Mouse (Mus musculus) neural tube, embryonic 11.5 days (tissue): Measurements from ENCODE around the gene Rab31. TPM values are rescaled to one million over a fixed set of nuclear protein-coding genes. Genes with fewer than 3 reads are reported as not detected.

Experiments used
- ATAC-seq: fragments of 200-750 bp; cut with Nextera tagmentation; 2 replicates; pipeline ENCODE4 v1.8.0; 2017; ENCODE audit warnings: moderate number of reproducible peaks, mild to moderate bottlenecking, moderate TSS enrichment, moderate library complexity; ENCODE audit not compliant: insufficient read depth, low FRiP score, low TSS enrichment
- DNase-seq: peaks from one replicate; pipeline ENCODE4 v3.0.0-alpha.2; 2015; ENCODE audit warnings: low spot score
- H3K27ac ChIP-seq: fragments of 300-500 bp; sonication (generic); 2 replicates; pipeline ENCODE4 v1.5.1; 2014; ENCODE audit warnings: low read depth, mild to moderate bottlenecking, low read length
- H3K27me3 ChIP-seq: fragments of 300-500 bp; sonication (generic); 2 replicates; pipeline ENCODE4 v1.6.1; 2014; ENCODE audit warnings: mild to moderate bottlenecking, low read length, mixed read lengths; ENCODE audit not compliant: control insufficient read depth, insufficient read depth
- H3K36me3 ChIP-seq: fragments of 300-500 bp; sonication (generic); 2 replicates; pipeline ENCODE4 v1.6.1; 2014; ENCODE audit warnings: mild to moderate bottlenecking, low read length, moderate library complexity, mixed read lengths; ENCODE audit not compliant: control insufficient read depth, insufficient read depth
- H3K4me1 ChIP-seq: fragments of 300-500 bp; sonication (generic); 2 replicates; pipeline ENCODE4 v1.6.1; 2014; ENCODE audit warnings: low read length, mixed read lengths; ENCODE audit not compliant: control insufficient read depth, insufficient read depth
- H3K4me2 ChIP-seq: fragments of 300-500 bp; sonication (generic); 2 replicates; pipeline ENCODE4 v1.6.1; 2014; ENCODE audit warnings: low read depth, mild to moderate bottlenecking, moderate library complexity
- H3K4me3 ChIP-seq: fragments of 300-500 bp; sonication (generic); 2 replicates; pipeline ENCODE4 v1.5.1; 2014; ENCODE audit warnings: low read depth, low read length
- H3K9ac ChIP-seq: fragments of 300-500 bp; sonication (generic); 2 replicates; pipeline ENCODE4 v1.6.1; 2014; ENCODE audit warnings: mild to moderate bottlenecking, low read length
- H3K9me3 ChIP-seq: fragments of 300-500 bp; sonication (generic); 2 replicates; pipeline ENCODE4 v1.6.1; 2016; ENCODE audit warnings: low read length; ENCODE audit not compliant: control insufficient read depth
- WGBS: fragments of 180-500 bp; shearing (Covaris S2); extraction: QIAGEN DNeasy Blood & Tissue Kit; methylation state at CpG from one replicate; pipeline ENCODE4 v1.1.7; 2014; 5-methylcytosine and 5-hydroxymethylcytosine counted together
- polyA plus RNA-seq: library from polyadenylated mRNA; unstranded; fragments of >200 nt; fragmentation: Nextera tagmentation; extraction: Ambion mirVana; gene quantifications from 2 replicates; pipeline ENCODE4 v1.2.1, GENCODE M21; 2014

The Rab31 gene
- polyA plus RNA-seq, 1 experiment from 2014 or later, result 84.7 TPM

DNA sequence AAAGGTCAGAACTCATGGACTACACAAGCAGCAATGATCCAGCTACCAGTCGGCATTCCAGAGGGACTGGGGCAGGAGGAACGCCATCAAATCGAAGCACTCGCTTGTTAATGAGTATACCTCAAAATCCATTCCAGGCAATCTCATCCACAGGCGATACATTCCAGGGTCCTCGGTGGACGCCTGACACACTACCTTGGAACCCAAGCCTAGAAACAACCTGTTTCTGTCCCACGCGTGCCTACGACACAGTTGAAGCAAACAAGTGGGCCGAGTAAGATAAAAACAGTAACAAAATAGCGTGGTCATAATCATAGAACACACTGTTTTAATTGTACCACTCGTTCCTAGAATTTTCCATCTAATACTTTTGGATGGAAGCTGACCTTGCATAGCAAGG lies 75.6 kb downstream of the Rab31 start:
- no peak overlapping the region for H3K27ac ChIP-seq
- no peaks in the 10 kb centered on the region for H3K36me3 ChIP-seq
- H3K27me3 ChIP-seq, result no peaks in the 10 kb centered on the region
- H3K4me2 ChIP-seq, result no peak overlapping the region
- ATAC-seq, result no peak
- 96% methylated on average over 13 of the region's 13 CpGs for WGBS
- no peak overlapping the region for H3K9ac ChIP-seq
- H3K4me1 ChIP-seq, result peaks cover 11% of the 10 kb centered on the region
- no peak overlapping the region for H3K4me3 ChIP-seq
- DNase-seq, result no peak
- H3K9me3 ChIP-seq, result no peaks in the 10 kb centered on the region

GRCm38 (mm10) chr17:65692276-65692675 lies 80.3 kb downstream of the Rab31 start:
- no peak overlapping the region for H3K9ac ChIP-seq
- H3K27me3 ChIP-seq, result no peaks in the 10 kb centered on the region
- no peaks in the 10 kb centered on the region for H3K36me3 ChIP-seq
- DNase-seq (no peak), ATAC-seq (no peak)
- H3K27ac ChIP-seq, result no peak overlapping the region
- no peak overlapping the region for H3K4me2 ChIP-seq
- H3K4me3 ChIP-seq, result no peak overlapping the region
- no peaks in the 10 kb centered on the region for H3K4me1 ChIP-seq
- 81% methylated on average over 4 of the region's 4 CpGs for WGBS
- H3K9me3 ChIP-seq, result no peaks in the 10 kb centered on the region

- Histone ChIP-seq H3K9ac (no peak overlapping the region), H3K4me3 (no peak overlapping the region), H3K36me3 (no peaks in the 10 kb centered on the region), H3K27me3 (no peaks in the 10 kb centered on the region), H3K4me2 (no peak overlapping the region), H3K9me3 (no peaks in the 10 kb centered on the region), H3K4me1 (no peaks in the 10 kb centered on the region), H3K27ac (no peak overlapping the region)
- DNase-seq (no peak), ATAC-seq (no peak)
- WGBS, result 88% methylated on average over 2 of the region's 2 CpGs
Measured at GRCm38 (mm10) chr17:65683731-65684130, 88.8 kb downstream of the Rab31 start.

GRCm38 (mm10) chr17:65683316-65683715 lies 89.2 kb downstream of the Rab31 start:
- H3K4me3 ChIP-seq, result no peak overlapping the region
- no peaks in the 10 kb centered on the region for H3K4me1 ChIP-seq
- H3K36me3 ChIP-seq, result no peaks in the 10 kb centered on the region
- no peak for ATAC-seq
- DNase-seq, result no peak
- no peak overlapping the region for H3K4me2 ChIP-seq
- no peaks in the 10 kb centered on the region for H3K9me3 ChIP-seq
- H3K9ac ChIP-seq, result no peak overlapping the region
- WGBS, result 89% methylated on average over 3 of the region's 3 CpGs
- H3K27ac ChIP-seq, result no peak overlapping the region
- H3K27me3 ChIP-seq, result no peaks in the 10 kb centered on the region

GRCm38 (mm10) chr17:65682071-65682680 lies 90.4 kb downstream of the Rab31 start:
- DNase-seq, result no peak
- no peak overlapping the region for H3K27ac ChIP-seq
- no peaks in the 10 kb centered on the region for H3K4me1 ChIP-seq
- no peak overlapping the region for H3K9ac ChIP-seq
- ATAC-seq, result no peak
- 87% methylated on average over 5 of the region's 5 CpGs for WGBS
- no peaks in the 10 kb centered on the region for H3K27me3 ChIP-seq
- H3K4me2 ChIP-seq, result no peak overlapping the region
- H3K9me3 ChIP-seq, result no peaks in the 10 kb centered on the region
- no peak overlapping the region for H3K4me3 ChIP-seq
- H3K36me3 ChIP-seq, result no peaks in the 10 kb centered on the region

GRCm38 (mm10) chr17:65681516-65681915 lies 91.0 kb downstream of the Rab31 start:
- ATAC-seq, result no peak
- Histone ChIP-seq H3K4me3 (no peak overlapping the region), H3K4me2 (no peak overlapping the region), H3K4me1 (no peaks in the 10 kb centered on the region), H3K36me3 (no peaks in the 10 kb centered on the region), H3K9ac (no peak overlapping the region), H3K27ac (no peak overlapping the region), H3K9me3 (no peaks in the 10 kb centered on the region), H3K27me3 (no peaks in the 10 kb centered on the region)
- no peak for DNase-seq
- WGBS, result 87% methylated on average over 6 of the region's 6 CpGs

GRCm38 (mm10) chr17:65680801-65681412 lies 91.6 kb downstream of the Rab31 start:
- Histone ChIP-seq H3K36me3 (no peaks in the 10 kb centered on the region), H3K27me3 (no peaks in the 10 kb centered on the region), H3K9me3 (no peaks in the 10 kb centered on the region), H3K9ac (no peak overlapping the region), H3K4me2 (no peak overlapping the region), H3K27ac (no peak overlapping the region), H3K4me3 (no peak overlapping the region), H3K4me1 (no peaks in the 10 kb centered on the region)
- WGBS, result 79% methylated on average over 2 of the region's 2 CpGs
- ATAC-seq, result no peak
- no peak for DNase-seq

- Histone ChIP-seq H3K36me3 (no peaks in the 10 kb centered on the region), H3K9me3 (no peaks in the 10 kb centered on the region), H3K4me2 (no peak overlapping the region), H3K4me3 (no peak overlapping the region), H3K27me3 (no peaks in the 10 kb centered on the region), H3K9ac (no peak overlapping the region), H3K4me1 (no peaks in the 10 kb centered on the region), H3K27ac (no peak overlapping the region)
- ATAC-seq (no peak), DNase-seq (no peak)
- WGBS, result 75% methylated on average over 14 of the region's 14 CpGs
Measured at GRCm38 (mm10) chr17:65679806-65680446, 92.6 kb downstream of the Rab31 start.

DNA sequence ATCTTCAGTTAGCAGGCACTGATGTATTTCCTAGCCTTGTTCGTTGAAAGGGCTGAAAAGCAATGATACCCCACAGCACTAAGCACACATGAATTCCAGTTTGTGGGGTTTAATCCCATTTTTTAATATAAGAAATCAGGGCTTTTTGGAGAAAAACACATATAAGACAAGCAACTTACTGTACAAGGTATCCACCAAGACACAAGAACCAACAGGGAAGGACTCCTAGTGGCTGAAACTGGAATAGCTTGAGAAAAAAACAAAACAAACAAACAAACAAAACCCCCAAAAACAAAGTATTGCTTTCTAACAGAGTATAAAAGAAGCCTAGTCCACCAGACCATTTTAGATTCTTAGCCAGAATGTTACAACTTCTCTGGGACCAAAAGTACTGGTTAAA lies 94.8 kb downstream of the Rab31 start:
- Histone ChIP-seq H3K4me2 (no peak overlapping the region), H3K4me1 (no peaks in the 10 kb centered on the region), H3K4me3 (no peak overlapping the region), H3K27me3 (no peaks in the 10 kb centered on the region), H3K9ac (no peak overlapping the region), H3K36me3 (no peaks in the 10 kb centered on the region), H3K9me3 (no peaks in the 10 kb centered on the region), H3K27ac (no peak overlapping the region)
- WGBS, result 94% methylated on average over 1 of the region's 1 CpGs
- no peak for ATAC-seq
- no peak for DNase-seq
